23 mouse cellular contexts compared by ENCODE assay signal in the genomic region with DNA sequence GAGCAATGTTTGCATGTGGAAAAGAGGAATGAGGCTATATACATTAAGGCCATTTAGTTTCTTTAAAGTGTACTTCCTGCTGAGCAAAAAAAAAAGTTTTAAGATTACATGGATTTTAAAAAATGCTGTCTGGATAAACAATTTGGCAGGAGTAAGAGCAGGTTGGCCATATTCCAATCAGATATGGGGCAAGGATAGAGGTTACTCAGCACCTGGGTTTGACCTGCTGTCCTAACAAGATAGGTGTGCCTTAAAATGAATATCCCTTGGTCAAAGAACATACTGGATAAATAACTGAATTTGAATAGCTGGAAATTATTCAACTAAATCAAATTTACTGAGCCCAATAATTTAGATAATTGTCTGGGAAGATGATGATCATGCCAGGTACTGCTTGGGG.
"Had no signal": no experiment of that assay in that cellular context is flagged by ENCODE, and none has a peak within 500 bp of the region (broad histone marks: within the 10 kb centered on the region; RNA-seq: fewer than 3 reads in every experiment).

No protein-coding gene starts in this region.

- H3K9ac ChIP-seq: heart, embryonic 12.5 days; hindbrain, embryonic 12.5 days; hindbrain, embryonic 14.5 days; intestine, embryonic 15.5 days; kidney, embryonic 15.5 days; limb, embryonic 12.5 days; liver, embryonic 12.5 days; liver, embryonic 14.5 days had no signal

- DNase-seq: gastrocnemius, adult 2 months; gastrocnemius, postnatal 10 days; gastrocnemius, postnatal 25 days; heart, postnatal 10 days; heart, postnatal 4 days; kidney, adult 18-20 months; kidney, postnatal 14 days; kidney, postnatal 4 days; liver had no signal

- H3K9me3 ChIP-seq: heart, embryonic 10.5 days; intestine, embryonic 15.5 days; kidney, embryonic 15.5 days; limb, embryonic 12.5 days; liver, embryonic 12.5 days had no signal

- H3K36me3 ChIP-seq: heart, embryonic 10.5 days; heart, embryonic 12.5 days; hindbrain, embryonic 10.5 days; hindbrain, embryonic 12.5 days; intestine, embryonic 15.5 days; kidney, embryonic 15.5 days; limb, embryonic 10.5 days; limb, embryonic 12.5 days; liver, embryonic 12.5 days had no signal

- H3K4me1 ChIP-seq: heart, embryonic 10.5 days; hindbrain, embryonic 12.5 days; intestine, embryonic 15.5 days; limb, embryonic 10.5 days; limb, embryonic 12.5 days had no signal

- H3K27ac ChIP-seq: gastrocnemius, adult 2 months; heart, embryonic 10.5 days; hindbrain, embryonic 10.5 days; hindbrain, embryonic 12.5 days; hindbrain, embryonic 14.5 days; intestine, embryonic 15.5 days; kidney, embryonic 15.5 days; kidney, postnatal 0 days; layer of hippocampus, adult 2 months; left cerebral cortex, adult 2 months; limb, embryonic 10.5 days; limb, embryonic 12.5 days; liver, embryonic 12.5 days; liver, embryonic 14.5 days had no signal

- H3K4me3 ChIP-seq: gastrocnemius, adult 2 months; heart, embryonic 10.5 days; heart, embryonic 12.5 days; hindbrain, embryonic 10.5 days; hindbrain, embryonic 12.5 days; intestine, embryonic 15.5 days; kidney, embryonic 15.5 days; layer of hippocampus, adult 2 months; left cerebral cortex, adult 2 months; limb, embryonic 10.5 days; limb, embryonic 12.5 days; liver, embryonic 12.5 days had no signal
